Mouse (Mus musculus) myocyte (in vitro differentiated cells): ENCODE measurements around the gene Kpna2. TPM values are rescaled to one million over a fixed set of nuclear protein-coding genes. Genes with fewer than 3 reads are reported as not detected.

Experiments used
- H3K27me3 ChIP-seq: one replicate; pipeline ENCODE4 v1.6.1; 2011; ENCODE audit not compliant: control insufficient read depth, insufficient read depth, insufficient read length
- H3K36me3 ChIP-seq: one replicate; pipeline ENCODE4 v1.6.1; 2011; ENCODE audit not compliant: control insufficient read depth, insufficient read depth
- H3K4me2 ChIP-seq: one replicate; pipeline ENCODE4 v1.6.1; 2011; ENCODE audit warnings: low read depth, control low read depth
- H3K4me3 ChIP-seq: one replicate; pipeline ENCODE4 v1.5.1; 2011; ENCODE audit warnings: mild to moderate bottlenecking, control low read depth, moderate library complexity
- H3K79me2 ChIP-seq: one replicate; pipeline ENCODE4 v1.6.1; 2011; ENCODE audit not compliant: control insufficient read depth, insufficient read depth
- H3ac ChIP-seq: one replicate; pipeline ENCODE4 v1.6.1; 2011; ENCODE audit not compliant: control insufficient read depth, insufficient read length
- CEBPB ChIP-seq: IDR thresholded peaks from 2 replicates; pipeline ENCODE4 v1.6.1; 2011; ENCODE audit warnings: mild to moderate bottlenecking, moderate library complexity; ENCODE audit not compliant: poor library complexity, insufficient read depth, severe bottlenecking
- E2F4 ChIP-seq: IDR thresholded peaks from one replicate; pipeline ENCODE4 v1.6.1; 2011; ENCODE audit warnings: mild to moderate bottlenecking, control low read depth, moderate library complexity; ENCODE audit not compliant: insufficient read depth
- MAX ChIP-seq: IDR thresholded peaks from one replicate; pipeline ENCODE4 v1.6.1; 2011; ENCODE audit warnings: low read depth, mild to moderate bottlenecking, control low read depth
- MYOD1 ChIP-seq, 3 experiments: IDR thresholded peaks; one replicate each; pipeline ENCODE4 v1.6.1; 2011; ENCODE audit warnings: control low read depth in 2 of 3, low read depth in 2 of 3, mild to moderate bottlenecking in 2 of 3, moderate library complexity in 1 of 3; ENCODE audit not compliant: insufficient read length in 2 of 3, control insufficient read depth in 1 of 3
- MYOG ChIP-seq, 3 experiments: IDR thresholded peaks; one replicate each; pipeline ENCODE4 v1.6.1; 2011; ENCODE audit warnings: control low read depth in 2 of 3, low read depth in 2 of 3, mild to moderate bottlenecking in 2 of 3; ENCODE audit not compliant: insufficient read length in 2 of 3, control insufficient read depth in 1 of 3, insufficient read depth in 1 of 3
- POLR2A ChIP-seq: IDR thresholded peaks from one replicate; pipeline ENCODE4 v1.6.1; 2011; ENCODE audit warnings: low read depth, mild to moderate bottlenecking, control low read depth, moderate library complexity; ENCODE audit not compliant: insufficient read length
- POLR2AphosphoS2 ChIP-seq: IDR thresholded peaks from one replicate; pipeline ENCODE4 v1.6.1; 2011; ENCODE audit warnings: low read depth, control low read depth; ENCODE audit not compliant: insufficient read length
- REST ChIP-seq: IDR thresholded peaks from one replicate; pipeline ENCODE4 v1.6.1; 2011; ENCODE audit warnings: mild to moderate bottlenecking, control low read depth, moderate library complexity; ENCODE audit not compliant: insufficient read depth, insufficient read length
- SRF ChIP-seq: IDR thresholded peaks from one replicate; pipeline ENCODE4 v1.6.1; 2011; ENCODE audit warnings: low read depth; ENCODE audit not compliant: control insufficient read depth, insufficient read length
- TCF12 ChIP-seq: IDR thresholded peaks from one replicate; pipeline ENCODE4 v1.6.1; 2011; ENCODE audit warnings: mild to moderate bottlenecking, control low read depth; ENCODE audit not compliant: poor library complexity, insufficient read depth, severe bottlenecking
- TCF3 ChIP-seq: IDR thresholded peaks from one replicate; pipeline ENCODE4 v1.6.1; 2011; ENCODE audit warnings: low read depth, control low read depth; ENCODE audit not compliant: insufficient read length
- USF1 ChIP-seq: IDR thresholded peaks from one replicate; pipeline ENCODE4 v1.6.1; 2011; ENCODE audit warnings: low read depth, mild to moderate bottlenecking, control low read depth, moderate library complexity
- polyA plus RNA-seq: library from polyadenylated mRNA; unstranded; fragments of >200 nt; fragmentation: generic; extraction: Trizol; gene quantifications from one replicate; pipeline ENCODE4 v1.2.1, GENCODE M21; 2012; ENCODE audit warnings: missing spikeins

Gene Kpna2
- 32.8 TPM for polyA plus RNA-seq

DNA sequence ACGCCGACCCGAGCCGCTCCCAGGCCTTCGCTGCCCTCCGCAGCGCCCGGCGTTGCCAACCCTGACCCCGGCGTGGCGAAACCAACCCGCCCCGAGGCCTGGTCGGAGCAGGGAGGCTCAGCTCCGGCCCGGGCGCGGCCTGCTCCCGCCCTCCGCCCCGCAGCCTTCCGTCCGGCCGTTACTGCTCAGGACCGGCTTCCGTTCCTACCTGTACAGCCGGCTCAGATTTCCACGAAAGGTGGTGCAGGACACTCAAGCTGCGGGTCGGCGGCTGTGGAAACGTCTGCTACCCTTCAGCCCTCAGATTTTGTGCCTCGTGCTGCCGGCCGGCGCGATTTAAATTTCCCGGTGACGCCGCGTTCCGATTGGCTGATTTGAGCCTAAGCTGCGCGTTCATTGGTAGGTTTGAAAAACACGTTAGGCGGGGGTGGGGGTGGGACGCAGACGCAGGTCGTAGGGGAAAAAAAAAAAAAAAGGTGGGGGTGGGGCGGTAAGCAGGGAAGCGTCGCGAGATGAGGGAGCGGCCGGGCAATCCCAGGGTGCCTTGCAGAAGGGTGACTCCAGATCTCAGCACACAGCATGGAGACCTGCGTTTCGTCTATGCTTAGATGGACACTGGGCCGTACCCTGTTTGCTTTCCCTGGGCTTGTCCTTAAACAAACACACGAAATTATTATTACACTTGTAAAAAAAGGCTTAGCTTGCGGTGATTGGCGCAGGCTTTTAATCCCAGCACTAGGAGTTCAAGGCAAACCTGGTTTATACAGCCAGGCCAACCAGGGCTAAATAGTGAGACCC is at the start of gene Kpna2:
Kpna2 (minus strand) TSS at position 391 of the 798 bp plus-strand sequence.
- peak within 1 kb of the TSS; percentile 93 for H3K4me2 ChIP-seq
- H3K36me3 ChIP-seq, result peaks cover 29% of the 10 kb centered on the region
- peaks cover 47% of the 10 kb centered on the region for H3K79me2 ChIP-seq
- peak within 1 kb of the TSS; percentile 57 for H3ac ChIP-seq
- TF ChIP-seq USF1 (no peak), E2F4 (peak; percentile 75), MAX (peak; percentile 8), POLR2A (peak; percentile 86), POLR2AphosphoS2 (peak; percentile 95)
- no peaks in the 10 kb centered on the region for H3K27me3 ChIP-seq
- peak within 1 kb of the TSS; percentile 91 for H3K4me3 ChIP-seq

- no peaks in the 10 kb centered on the region for H3K79me2 ChIP-seq
- peaks cover 32% of the 10 kb centered on the region for H3K36me3 ChIP-seq
- H3ac ChIP-seq, result no peak overlapping the region
- TF ChIP-seq CEBPB (no peak), MYOG (IDR thresholded peaks at IDR 0.05; ENCODE audit: control insufficient read depth in 1 of 3, insufficient read depth in 1 of 3, insufficient read length in 2 of 3, low read depth in 2 of 3) (no peak), POLR2A (no peak), USF1 (no peak), TCF3 (no peak), TCF12 (no peak), SRF (no peak)
- H3K27me3 ChIP-seq, result no peaks in the 10 kb centered on the region
- no peak overlapping the region for H3K4me2 ChIP-seq
- H3K4me3 ChIP-seq, result no peak overlapping the region
Observed at GRCm38 (mm10) chr11:107046766-107047620, 47.7 kb upstream of the Kpna2 start.

DNA sequence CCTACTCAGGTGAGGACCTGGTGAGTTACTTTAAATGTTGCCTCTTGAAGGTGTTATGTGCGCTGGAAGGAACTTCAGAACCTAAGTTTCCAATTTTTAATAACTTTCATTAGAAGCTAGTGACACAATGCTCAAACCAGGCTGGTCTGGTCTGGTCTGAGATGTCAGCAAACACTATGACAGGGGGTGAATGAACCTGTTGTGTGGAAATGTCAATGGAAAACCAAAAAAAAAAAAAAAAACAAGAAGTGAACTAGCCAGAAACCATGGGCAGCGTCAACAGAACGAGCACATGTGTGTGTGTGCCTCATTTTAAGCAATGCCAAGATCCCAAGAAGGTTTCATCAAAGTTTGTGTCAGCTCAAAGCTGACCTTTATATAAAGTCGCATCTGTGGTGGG is 46.2 kb upstream of the Kpna2 start:
- H3K27me3 ChIP-seq, result no peaks in the 10 kb centered on the region
- no peak overlapping the region for H3K4me3 ChIP-seq
- no peak overlapping the region for H3K4me2 ChIP-seq
- peaks cover 41% of the 10 kb centered on the region for H3K36me3 ChIP-seq
- H3ac ChIP-seq, result no peak overlapping the region
- TF ChIP-seq TCF12 (no peak), POLR2A (no peak), E2F4 (no peak)
- H3K79me2 ChIP-seq, result no peaks in the 10 kb centered on the region

GRCm38 (mm10) chr11:107044321-107044720 is 45.0 kb upstream of the Kpna2 start:
- Histone ChIP-seq H3K4me2 (no peak overlapping the region), H3K4me3 (no peak overlapping the region), H3ac (no peak overlapping the region), H3K36me3 (peaks cover 41% of the 10 kb centered on the region), H3K79me2 (no peaks in the 10 kb centered on the region), H3K27me3 (no peaks in the 10 kb centered on the region)
- TF ChIP-seq POLR2AphosphoS2 (no peak), TCF3 (no peak), USF1 (no peak), MYOG (IDR thresholded peaks at IDR 0.05; ENCODE audit: control insufficient read depth in 1 of 3, insufficient read depth in 1 of 3, insufficient read length in 2 of 3, low read depth in 2 of 3) (no peak), CEBPB (no peak), MYOD1 (IDR thresholded peaks at IDR 0.05; ENCODE audit: control insufficient read depth in 1 of 3, insufficient read length in 2 of 3, low read depth in 2 of 3) (no peak), POLR2A (no peak), REST (no peak)

GRCm38 (mm10) chr11:107043361-107043760 is 44.0 kb upstream of the Kpna2 start:
- Histone ChIP-seq H3K4me3 (no peak overlapping the region), H3K79me2 (no peaks in the 10 kb centered on the region), H3K27me3 (no peaks in the 10 kb centered on the region), H3ac (no peak overlapping the region), H3K36me3 (peaks cover 50% of the 10 kb centered on the region), H3K4me2 (no peak overlapping the region)
- TF ChIP-seq REST, result no peak
- TF ChIP-seq MAX, result no peak
- no peak for TF ChIP-seq CEBPB
- TF ChIP-seq E2F4, result no peak
- TF ChIP-seq POLR2AphosphoS2, result no peak
- no peak for TF ChIP-seq TCF3
- TF ChIP-seq MYOG (IDR thresholded peaks at IDR 0.05; ENCODE audit: control insufficient read depth in 1 of 3, insufficient read depth in 1 of 3, insufficient read length in 2 of 3, low read depth in 2 of 3), result no peak
- no peak for TF ChIP-seq USF1
- no peak for TF ChIP-seq TCF12
- no peak for TF ChIP-seq POLR2A
- no peak for TF ChIP-seq MYOD1 (IDR thresholded peaks at IDR 0.05; ENCODE audit: control insufficient read depth in 1 of 3, insufficient read length in 2 of 3, low read depth in 2 of 3)
- no peak for TF ChIP-seq SRF
